Mouse (Mus musculus) monocyte, adult 5-6 weeks (primary cell): ENCODE measurements around the gene Rhbdf1. TPM values are rescaled to one million over a fixed set of nuclear protein-coding genes. Genes with fewer than 3 reads are reported as not detected.
A peak's percentile ranks its signal among the peaks of the same experiment; 100 is the strongest.

Experiments
- ATAC-seq: fragments of 153-309, 156-312 bp; replicated peaks from 2 replicates; pipeline ENCODE4 v1.8.0; 2017; ENCODE audit warnings: mild to moderate bottlenecking; ENCODE audit not compliant: low TSS enrichment, insufficient number of reproducible peaks, severe bottlenecking, poor library complexity, low FRiP score
- total RNA-seq: library from RNA; stranded (forward); fragments of 200-1000, 200-491, 200-594 nt; gene quantifications from 3 replicates; pipeline ENCODE4 v1.2.3, GENCODE M21; 2017

The Rhbdf1 gene
- total RNA-seq, 1 experiment from 2014 or later, result 0.48 TPM

- ATAC-seq, result no peak
These were observed 22.9 kb downstream of the Rhbdf1 start for GRCm38 (mm10) chr11:32199230-32199629.

- no peak for ATAC-seq
These were observed 23.7 kb downstream of the Rhbdf1 start for GRCm38 (mm10) chr11:32198256-32198955.

- no peak for ATAC-seq
These were observed 24.3 kb downstream of the Rhbdf1 start for GRCm38 (mm10) chr11:32197766-32198165.

DNA sequence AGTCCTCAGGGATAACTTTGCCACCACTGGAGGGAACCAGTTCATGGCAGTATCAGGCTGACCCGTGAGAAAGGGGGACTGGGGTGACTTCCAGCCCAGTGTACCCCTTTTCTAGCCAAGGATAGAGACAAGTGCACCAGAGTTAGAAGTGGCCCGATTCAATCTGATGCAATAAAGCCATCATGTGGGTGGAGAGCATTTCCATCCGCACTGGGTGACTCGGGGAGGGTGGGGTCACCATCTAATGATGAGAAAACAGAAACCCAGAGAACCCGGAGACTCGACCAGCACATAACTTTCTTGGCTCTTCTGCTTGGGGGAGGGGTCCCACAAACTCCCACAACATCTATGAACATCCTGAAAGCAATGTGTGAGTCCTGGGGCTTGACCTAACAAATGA is 25.4 kb downstream of the Rhbdf1 start:
- ATAC-seq, result no peak

GRCm38 (mm10) chr11:32195867-32196540 is 26.1 kb downstream of the Rhbdf1 start:
- no peak for ATAC-seq

DNA sequence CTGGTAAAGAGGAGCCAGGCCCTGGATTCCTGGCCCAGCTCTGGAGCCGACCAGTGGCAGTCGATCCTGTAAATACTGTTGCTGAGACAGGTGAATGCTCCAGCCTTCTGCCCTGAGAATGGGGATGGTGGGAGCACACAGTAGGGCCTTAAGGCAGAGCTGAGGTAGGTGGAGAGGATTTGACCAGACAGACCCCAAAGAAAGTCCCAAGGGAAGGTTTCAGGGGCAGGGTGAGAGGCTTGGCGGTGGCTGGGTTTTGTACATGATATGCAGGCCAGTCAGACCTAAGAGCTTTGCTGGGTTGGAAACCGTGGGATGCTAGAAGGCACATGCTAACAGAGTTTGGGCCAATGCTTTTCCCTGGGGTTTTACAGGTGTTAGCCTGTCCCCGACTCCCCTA is 27.5 kb downstream of the Rhbdf1 start:
- no peak for ATAC-seq

DNA sequence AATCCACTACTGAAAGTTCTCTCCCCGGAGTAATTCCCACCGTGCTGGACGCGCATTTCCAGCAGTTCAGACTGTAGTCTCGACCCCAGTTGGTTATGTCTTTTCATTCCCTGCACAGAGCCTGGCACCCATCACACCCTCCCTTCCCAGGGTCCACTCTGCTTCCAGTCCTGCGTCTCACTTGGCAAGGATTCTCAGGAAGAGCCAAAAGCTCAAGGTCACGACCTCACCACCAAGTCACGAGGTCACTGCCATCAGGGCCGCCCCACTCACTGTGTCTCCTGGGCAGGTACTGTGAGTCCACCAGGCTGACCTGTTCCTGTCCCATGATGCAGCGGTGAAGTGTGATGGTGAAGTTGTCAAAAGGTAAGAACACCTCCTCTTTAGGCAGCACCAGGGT is 28.0 kb downstream of the Rhbdf1 start:
- ATAC-seq, result no peak

DNA sequence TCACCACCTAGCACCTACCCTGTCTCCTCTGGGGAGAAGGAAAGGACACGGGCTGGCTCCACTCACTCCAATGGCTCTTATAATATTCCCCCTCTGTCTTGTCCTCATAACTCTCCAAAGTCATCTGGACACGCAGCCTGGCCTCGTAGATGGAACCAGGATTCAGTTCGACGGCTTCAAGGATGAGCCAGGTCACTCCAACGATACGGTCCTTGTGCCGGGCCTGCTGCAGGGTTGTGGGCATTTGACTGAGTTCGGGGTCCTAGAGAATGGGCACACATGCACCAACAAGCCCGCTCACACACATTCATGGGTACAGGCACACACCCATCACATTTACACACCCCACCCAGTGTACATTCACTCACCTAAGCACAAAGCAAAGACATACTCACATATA is 28.9 kb downstream of the Rhbdf1 start:
- ATAC-seq, result no peak

- no peak for ATAC-seq
These were observed 31.4 kb downstream of the Rhbdf1 start for GRCm38 (mm10) chr11:32190603-32191110.

GRCm38 (mm10) chr11:32190119-32190518 is 32.0 kb downstream of the Rhbdf1 start:
- ATAC-seq, result no peak

- no peak for ATAC-seq
These were observed 32.7 kb downstream of the Rhbdf1 start for GRCm38 (mm10) chr11:32189434-32189833.

DNA sequence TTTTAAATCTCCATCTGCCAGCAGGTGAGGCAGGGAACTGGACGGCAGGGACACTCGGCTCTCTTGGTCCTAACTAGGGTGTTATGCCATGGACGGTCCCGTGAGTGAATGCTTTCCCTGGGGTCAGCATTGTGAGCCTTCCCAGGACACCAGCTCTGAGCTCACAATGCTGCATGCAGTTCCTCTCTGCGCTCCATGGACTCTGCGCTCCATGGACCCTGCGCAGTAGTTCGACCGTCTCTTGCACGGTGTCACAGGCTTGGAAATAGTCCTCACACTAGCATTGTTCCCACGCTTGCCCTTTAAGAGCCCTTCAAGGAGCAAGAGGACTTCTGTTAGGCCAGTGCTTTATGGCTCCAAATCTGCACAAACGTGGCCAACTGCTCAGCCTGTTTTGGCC is 33.2 kb downstream of the Rhbdf1 start:
- no peak for ATAC-seq

GRCm38 (mm10) chr11:32187256-32187655 is 34.8 kb downstream of the Rhbdf1 start:
- no peak for ATAC-seq

DNA sequence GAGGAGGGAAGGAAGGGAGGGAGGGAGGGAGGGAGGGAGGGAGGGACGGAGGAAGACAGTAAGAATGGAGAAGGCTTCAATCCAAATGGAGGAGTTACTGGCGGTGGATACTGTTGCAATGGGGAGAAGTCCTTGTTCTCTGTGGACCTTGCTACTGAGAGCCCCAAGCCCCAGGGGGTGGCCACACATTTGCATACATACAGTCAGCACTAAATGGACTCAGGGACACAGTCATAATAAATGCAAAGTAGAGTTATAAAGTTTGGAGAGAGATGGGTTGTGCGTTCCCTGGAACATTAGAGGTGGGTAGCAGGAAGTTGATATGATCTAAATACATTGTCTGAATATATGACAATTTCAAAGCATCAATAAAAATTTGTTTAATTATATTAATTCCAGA is 36.1 kb downstream of the Rhbdf1 start:
- no peak for ATAC-seq

- no peak for ATAC-seq
These were observed 37.6 kb downstream of the Rhbdf1 start for GRCm38 (mm10) chr11:32184469-32184868.

GRCm38 (mm10) chr11:32181973-32182868 is 39.9 kb downstream of the Rhbdf1 start:
- 0 out of 2 replicates have a peak, but pooled peaks have one; percentile 68 for ATAC-seq

DNA sequence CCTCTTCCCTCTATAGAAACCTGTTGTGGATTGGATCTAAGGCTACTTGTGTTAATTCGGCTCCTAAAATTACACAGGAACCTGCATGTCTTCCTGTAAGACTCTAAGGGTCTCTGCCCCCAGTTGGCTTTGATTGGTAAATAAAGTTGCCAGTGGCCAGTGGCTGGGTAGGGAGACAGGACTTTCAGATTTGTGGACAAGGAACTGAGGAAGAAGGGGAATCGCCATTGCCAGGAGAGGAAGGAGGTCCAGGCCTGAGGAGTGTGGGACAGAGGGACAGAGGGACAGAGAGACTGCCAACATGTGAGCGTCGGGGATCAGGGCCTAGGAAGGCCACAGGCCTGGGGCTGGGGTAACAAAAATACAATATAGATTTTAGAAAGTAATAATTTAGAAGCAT is 40.9 kb downstream of the Rhbdf1 start:
- no peak for ATAC-seq

- ATAC-seq, result no peak
These were observed 43.6 kb downstream of the Rhbdf1 start for GRCm38 (mm10) chr11:32178506-32178905.

GRCm38 (mm10) chr11:32166683-32167082 is 55.4 kb downstream of the Rhbdf1 start:
- ATAC-seq, result no peak
